Mouse (Mus musculus): ENCODE results near the gene Ak7. TPM values are rescaled to one million over a fixed set of nuclear protein-coding genes. Genes with fewer than 3 reads are reported as not detected.

Ak7 gene
- polyA plus RNA-seq, 2 experiments: 0.04 TPM; not detected in 1

- Histone ChIP-seq H3K4me1 (replicated peaks; ENCODE audit: control insufficient read depth in 2 of 2, insufficient read depth in 2 of 2, low read length in 1 of 2) (peaks cover 0 to 9% of the 10 kb centered on the region in 2 experiments; a peak in 2 of 4 replicates), H3K27ac (no peak overlapping the region), H3K27me3 (ENCODE audit: control insufficient read depth, insufficient read depth, low read length) (no peaks in the 10 kb centered on the region), H3K9ac (replicated peaks) (no peak overlapping the region), H3K9me3 (ENCODE audit: control insufficient read depth, low read length) (no peaks in the 10 kb centered on the region), H3K4me2 (ENCODE audit: low read depth) (no peak overlapping the region), H3K4me3 (ENCODE audit: insufficient read depth in 1 of 2, low read depth in 2 of 2, low read length in 2 of 2) (no peak overlapping the region), H3K36me3 (replicated peaks; ENCODE audit: control insufficient read depth, insufficient read depth, low read depth) (no peaks in the 10 kb centered on the region)
- DNase-seq (ENCODE audit: low read depth in 3 of 3, low spot score in 3 of 3): no peak
- TF ChIP-seq CTCF (IDR thresholded peaks at IDR 0.05; ENCODE audit: low read depth) (no peak), EP300 (IDR thresholded peaks at IDR 0.05; ENCODE audit: low read depth) (no peak)
- 59% methylated on average over 9 of the region's 9 CpGs for WGBS (ENCODE audit: insufficient replicate concordance)
- no peak for ATAC-seq (ENCODE audit: insufficient read depth)
Observed at GRCm38 (mm10) chr12:105733370-105734159, 27.8 kb downstream of the Ak7 start.

- no peaks in the 10 kb centered on the region for H3K36me3 ChIP-seq (replicated peaks; ENCODE audit: control insufficient read depth, insufficient read depth, low read depth)
- H3K4me2 ChIP-seq (ENCODE audit: low read depth): no peak overlapping the region
- DNase-seq (ENCODE audit: low read depth in 3 of 3, low spot score in 3 of 3) (no peak), ATAC-seq (ENCODE audit: insufficient read depth) (no peak)
- H3K4me1 ChIP-seq (replicated peaks; ENCODE audit: control insufficient read depth in 2 of 2, insufficient read depth in 2 of 2, low read length in 1 of 2): peaks cover 0 to 10% of the 10 kb centered on the region in 2 experiments; a peak in 2 of 4 replicates
- no peak overlapping the region for H3K4me3 ChIP-seq (ENCODE audit: insufficient read depth in 1 of 2, low read depth in 2 of 2, low read length in 2 of 2)
- H3K9ac ChIP-seq (replicated peaks): no peak overlapping the region
- H3K27ac ChIP-seq: no peak overlapping the region
- H3K27me3 ChIP-seq (ENCODE audit: control insufficient read depth, insufficient read depth, low read length): no peaks in the 10 kb centered on the region
- 70% methylated on average over 7 of the region's 7 CpGs for WGBS (ENCODE audit: insufficient replicate concordance)
- TF ChIP-seq CTCF (IDR thresholded peaks at IDR 0.05; ENCODE audit: low read depth) (no peak), EP300 (IDR thresholded peaks at IDR 0.05; ENCODE audit: low read depth) (no peak)
- H3K9me3 ChIP-seq (ENCODE audit: control insufficient read depth, low read length): no peaks in the 10 kb centered on the region
Observed at GRCm38 (mm10) chr12:105735226-105735888, 29.6 kb downstream of the Ak7 start.

GRCm38 (mm10) chr12:105735889-105736251 is 30.1 kb downstream of the Ak7 start:
- Histone ChIP-seq H3K27ac (no peak overlapping the region), H3K4me1 (replicated peaks; ENCODE audit: control insufficient read depth in 2 of 2, insufficient read depth in 2 of 2, low read length in 1 of 2) (peaks cover 0 to 10% of the 10 kb centered on the region in 2 experiments; a peak in 2 of 4 replicates), H3K9me3 (ENCODE audit: control insufficient read depth, low read length) (no peaks in the 10 kb centered on the region), H3K4me2 (ENCODE audit: low read depth) (no peak overlapping the region), H3K36me3 (replicated peaks; ENCODE audit: control insufficient read depth, insufficient read depth, low read depth) (no peaks in the 10 kb centered on the region), H3K9ac (replicated peaks) (no peak overlapping the region), H3K4me3 (ENCODE audit: insufficient read depth in 1 of 2, low read depth in 2 of 2, low read length in 2 of 2) (no peak overlapping the region), H3K27me3 (ENCODE audit: control insufficient read depth, insufficient read depth, low read length) (no peaks in the 10 kb centered on the region)
- TF ChIP-seq EP300 (IDR thresholded peaks at IDR 0.05; ENCODE audit: low read depth): no peak
- no peak for TF ChIP-seq CTCF (IDR thresholded peaks at IDR 0.05; ENCODE audit: low read depth)
- ATAC-seq (ENCODE audit: insufficient read depth) (no peak), DNase-seq (ENCODE audit: low read depth in 3 of 3, low spot score in 3 of 3) (no peak)
- 78% methylated on average over 6 of the region's 6 CpGs for WGBS (ENCODE audit: insufficient replicate concordance)

DNA sequence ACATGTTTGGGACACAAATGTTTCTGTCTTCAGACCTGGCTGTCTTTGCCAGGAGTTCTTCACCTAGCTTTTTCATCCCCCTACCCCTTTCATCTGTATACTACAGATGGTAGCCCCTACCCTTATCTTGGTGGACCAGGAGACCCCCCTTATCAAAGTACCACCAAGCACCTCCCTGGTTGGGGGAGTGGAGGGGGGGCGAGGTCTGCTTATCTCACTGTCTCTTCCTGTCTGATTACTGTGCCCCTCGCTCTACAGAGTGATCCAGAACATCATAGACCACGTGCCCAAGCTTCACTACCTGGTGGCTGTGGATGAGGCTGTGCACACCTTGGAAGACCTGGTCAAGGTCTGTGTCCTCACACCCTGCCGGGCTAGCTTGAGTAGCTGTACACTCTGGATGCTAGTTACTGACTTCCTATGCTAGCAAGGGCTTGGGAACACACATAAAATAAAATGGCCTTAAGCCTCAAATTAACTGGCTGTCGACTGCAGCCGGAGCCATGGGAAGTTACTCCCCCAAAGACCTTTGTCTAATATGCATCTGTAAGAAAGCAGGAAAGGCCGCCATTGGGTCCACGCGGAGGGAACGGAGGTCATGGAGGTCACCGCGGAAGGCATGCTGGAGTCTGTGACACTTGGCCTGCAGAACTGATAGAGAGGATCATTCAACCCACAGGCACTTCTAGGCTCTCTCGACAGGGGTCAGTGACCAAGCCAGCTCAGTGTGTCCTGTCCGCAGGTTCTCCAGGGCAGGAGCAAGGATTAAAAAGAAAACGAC is 32.7 kb downstream of the Ak7 start:
- Histone ChIP-seq H3K36me3 (replicated peaks; ENCODE audit: control insufficient read depth, insufficient read depth, low read depth) (no peaks in the 10 kb centered on the region), H3K27me3 (ENCODE audit: control insufficient read depth, insufficient read depth, low read length) (no peaks in the 10 kb centered on the region), H3K9ac (replicated peaks) (no peak overlapping the region), H3K9me3 (ENCODE audit: control insufficient read depth, low read length) (no peaks in the 10 kb centered on the region), H3K27ac (no peak overlapping the region), H3K4me3 (ENCODE audit: insufficient read depth in 1 of 2, low read depth in 2 of 2, low read length in 2 of 2) (no peak overlapping the region), H3K4me2 (ENCODE audit: low read depth) (no peak overlapping the region), H3K4me1 (replicated peaks; ENCODE audit: control insufficient read depth in 2 of 2, insufficient read depth in 2 of 2, low read length in 1 of 2) (peaks cover 0 to 6% of the 10 kb centered on the region in 2 experiments; a peak in 2 of 4 replicates)
- peak; percentile 70; the same call in 1 of the 2 replicates for ATAC-seq (ENCODE audit: insufficient read depth)
- TF ChIP-seq EP300 (IDR thresholded peaks at IDR 0.05; ENCODE audit: low read depth) (peak; percentile 72), CTCF (IDR thresholded peaks at IDR 0.05; ENCODE audit: low read depth) (no peak)
- WGBS (ENCODE audit: insufficient replicate concordance): 64% methylated on average over 15 of the region's 15 CpGs
- DNase-seq (ENCODE audit: low read depth in 3 of 3, low spot score in 3 of 3): no peak

All from liver, embryonic 14.5 days (tissue).